Mouse (Mus musculus): ENCODE measurements around the gene Tmbim1. TPM values are rescaled to one million over a fixed set of nuclear protein-coding genes. Genes with fewer than 3 reads are reported as not detected.

The Tmbim1 gene
- polyA plus RNA-seq, 1 experiment from 2014 or later, result 7.5 TPM

- 87% methylated on average over 6 of the region's 6 CpGs for WGBS
- no peak overlapping the region for H3K4me2 ChIP-seq (ENCODE audit: low read depth, low read length)
- H3K27me3 ChIP-seq (ENCODE audit: control insufficient read depth, insufficient read depth, low read length), result no peaks in the 10 kb centered on the region
- H3K27ac ChIP-seq (ENCODE audit: low read depth, low read length), result no peak overlapping the region
- peaks cover 3% of the 10 kb centered on the region; the same call in 1 of the 2 replicates for H3K36me3 ChIP-seq (ENCODE audit: control insufficient read depth, insufficient read depth, low read length)
- H3K9ac ChIP-seq (replicated peaks; ENCODE audit: low read depth, low read length), result no peak overlapping the region
- peaks cover 12% of the 10 kb centered on the region; the same call in 1 of the 2 replicates for H3K4me1 ChIP-seq (ENCODE audit: control insufficient read depth, insufficient read depth, low read length)
- no peak for ATAC-seq (ENCODE audit: low read depth)
- H3K9me3 ChIP-seq (ENCODE audit: control insufficient read depth, low read length), result no peaks in the 10 kb centered on the region
- H3K4me3 ChIP-seq (ENCODE audit: low read depth, low read length), result no peak overlapping the region
These were observed 4.9 kb downstream of the Tmbim1 start for GRCm38 (mm10) chr1:74300347-74301110.

GRCm38 (mm10) chr1:74298996-74299395 lies 6.4 kb downstream of the Tmbim1 start:
- ATAC-seq (ENCODE audit: low read depth), result no peak
- H3K4me2 ChIP-seq (ENCODE audit: low read depth, low read length), result no peak overlapping the region
- H3K9me3 ChIP-seq (ENCODE audit: control insufficient read depth, low read length), result no peaks in the 10 kb centered on the region
- H3K9ac ChIP-seq (replicated peaks; ENCODE audit: low read depth, low read length), result no peak overlapping the region
- H3K36me3 ChIP-seq (ENCODE audit: control insufficient read depth, insufficient read depth, low read length), result peaks cover 3% of the 10 kb centered on the region; the same call in 1 of the 2 replicates
- H3K27me3 ChIP-seq (ENCODE audit: control insufficient read depth, insufficient read depth, low read length), result no peaks in the 10 kb centered on the region
- WGBS, result 76% methylated on average over 5 of the region's 5 CpGs
- no peak overlapping the region for H3K27ac ChIP-seq (ENCODE audit: low read depth, low read length)
- H3K4me3 ChIP-seq (ENCODE audit: low read depth, low read length), result no peak overlapping the region
- H3K4me1 ChIP-seq (ENCODE audit: control insufficient read depth, insufficient read depth, low read length), result peaks cover 16% of the 10 kb centered on the region; the same call in 1 of the 2 replicates

GRCm38 (mm10) chr1:74298157-74298750 lies 7.2 kb downstream of the Tmbim1 start:
- no peak overlapping the region for H3K27ac ChIP-seq (ENCODE audit: low read depth, low read length)
- no peak overlapping the region for H3K4me3 ChIP-seq (ENCODE audit: low read depth, low read length)
- 88% methylated on average over 5 of the region's 5 CpGs for WGBS
- no peak overlapping the region for H3K9ac ChIP-seq (replicated peaks; ENCODE audit: low read depth, low read length)
- no peak for ATAC-seq (ENCODE audit: low read depth)
- no peaks in the 10 kb centered on the region for H3K27me3 ChIP-seq (ENCODE audit: control insufficient read depth, insufficient read depth, low read length)
- peaks cover 10% of the 10 kb centered on the region; the same call in 1 of the 2 replicates for H3K4me1 ChIP-seq (ENCODE audit: control insufficient read depth, insufficient read depth, low read length)
- H3K9me3 ChIP-seq (ENCODE audit: control insufficient read depth, low read length), result no peaks in the 10 kb centered on the region
- H3K4me2 ChIP-seq (ENCODE audit: low read depth, low read length), result no peak overlapping the region
- H3K36me3 ChIP-seq (ENCODE audit: control insufficient read depth, insufficient read depth, low read length), result peaks cover 3% of the 10 kb centered on the region; the same call in 1 of the 2 replicates

- no peak for ATAC-seq (ENCODE audit: low read depth)
- Histone ChIP-seq H3K27me3 (ENCODE audit: control insufficient read depth, insufficient read depth, low read length) (no peaks in the 10 kb centered on the region), H3K9me3 (ENCODE audit: control insufficient read depth, low read length) (no peaks in the 10 kb centered on the region), H3K27ac (ENCODE audit: low read depth, low read length) (peak overlapping the region; percentile 16; the same call in 1 of the 2 replicates), H3K36me3 (ENCODE audit: control insufficient read depth, insufficient read depth, low read length) (peaks cover 3% of the 10 kb centered on the region; the same call in 1 of the 2 replicates), H3K4me2 (ENCODE audit: low read depth, low read length) (no peak overlapping the region), H3K9ac (replicated peaks; ENCODE audit: low read depth, low read length) (no peak overlapping the region), H3K4me3 (ENCODE audit: low read depth, low read length) (no peak overlapping the region), H3K4me1 (ENCODE audit: control insufficient read depth, insufficient read depth, low read length) (peaks cover 10% of the 10 kb centered on the region; the same call in 1 of the 2 replicates)
- 86% methylated on average over 3 of the region's 3 CpGs for WGBS
These were observed 8.2 kb downstream of the Tmbim1 start for GRCm38 (mm10) chr1:74297269-74297668.

- WGBS, result 70% methylated on average over 6 of the region's 6 CpGs
- Histone ChIP-seq H3K9ac (replicated peaks; ENCODE audit: low read depth, low read length) (no peak overlapping the region), H3K4me3 (ENCODE audit: low read depth, low read length) (no peak overlapping the region), H3K9me3 (ENCODE audit: control insufficient read depth, low read length) (no peaks in the 10 kb centered on the region), H3K27me3 (ENCODE audit: control insufficient read depth, insufficient read depth, low read length) (no peaks in the 10 kb centered on the region), H3K4me2 (ENCODE audit: low read depth, low read length) (peak overlapping the region; percentile 22; the same call in 1 of the 2 replicates), H3K36me3 (ENCODE audit: control insufficient read depth, insufficient read depth, low read length) (peaks cover 3% of the 10 kb centered on the region; the same call in 1 of the 2 replicates), H3K27ac (ENCODE audit: low read depth, low read length) (peak overlapping the region; percentile 82), H3K4me1 (ENCODE audit: control insufficient read depth, insufficient read depth, low read length) (peaks cover 10% of the 10 kb centered on the region; the same call in 1 of the 2 replicates)
- ATAC-seq (ENCODE audit: low read depth), result no peak
These were observed 8.9 kb downstream of the Tmbim1 start for GRCm38 (mm10) chr1:74296477-74296876.

- Histone ChIP-seq H3K36me3 (ENCODE audit: control insufficient read depth, insufficient read depth, low read length) (peaks cover 3% of the 10 kb centered on the region; the same call in 1 of the 2 replicates), H3K4me1 (ENCODE audit: control insufficient read depth, insufficient read depth, low read length) (peaks cover 10% of the 10 kb centered on the region; the same call in 1 of the 2 replicates), H3K9me3 (ENCODE audit: control insufficient read depth, low read length) (no peaks in the 10 kb centered on the region), H3K9ac (replicated peaks; ENCODE audit: low read depth, low read length) (0 out of 2 replicates have a peak overlapping the region, but pooled peaks have one; percentile 21), H3K4me2 (ENCODE audit: low read depth, low read length) (peak overlapping the region; percentile 22; the same call in 1 of the 2 replicates), H3K27ac (ENCODE audit: low read depth, low read length) (peak overlapping the region; percentile 82), H3K27me3 (ENCODE audit: control insufficient read depth, insufficient read depth, low read length) (no peaks in the 10 kb centered on the region), H3K4me3 (ENCODE audit: low read depth, low read length) (no peak overlapping the region)
- peak; percentile 88 for ATAC-seq (ENCODE audit: low read depth)
- WGBS, result 16% methylated on average over 9 of the region's 9 CpGs
These were observed 9.8 kb downstream of the Tmbim1 start for GRCm38 (mm10) chr1:74295456-74296171.

- no peak overlapping the region for H3K4me2 ChIP-seq (ENCODE audit: low read depth, low read length)
- H3K4me3 ChIP-seq (ENCODE audit: low read depth, low read length), result no peak overlapping the region
- ATAC-seq (ENCODE audit: low read depth), result 0 out of 2 replicates have a peak, but pooled peaks have one; percentile 18
- 85% methylated on average over 6 of the region's 6 CpGs for WGBS
- H3K36me3 ChIP-seq (ENCODE audit: control insufficient read depth, insufficient read depth, low read length), result peaks cover 3% of the 10 kb centered on the region; the same call in 1 of the 2 replicates
- no peaks in the 10 kb centered on the region for H3K9me3 ChIP-seq (ENCODE audit: control insufficient read depth, low read length)
- no peak overlapping the region for H3K9ac ChIP-seq (replicated peaks; ENCODE audit: low read depth, low read length)
- H3K27me3 ChIP-seq (ENCODE audit: control insufficient read depth, insufficient read depth, low read length), result no peaks in the 10 kb centered on the region
- H3K4me1 ChIP-seq (ENCODE audit: control insufficient read depth, insufficient read depth, low read length), result peaks cover 13% of the 10 kb centered on the region; the same call in 1 of the 2 replicates
- peak overlapping the region; percentile 82 for H3K27ac ChIP-seq (ENCODE audit: low read depth, low read length)
These were observed 10.5 kb downstream of the Tmbim1 start for GRCm38 (mm10) chr1:74294733-74295455.

- no peak for ATAC-seq (ENCODE audit: low read depth)
- Histone ChIP-seq H3K4me2 (ENCODE audit: low read depth, low read length) (no peak overlapping the region), H3K4me1 (ENCODE audit: control insufficient read depth, insufficient read depth, low read length) (peaks cover 13% of the 10 kb centered on the region; the same call in 1 of the 2 replicates), H3K27me3 (ENCODE audit: control insufficient read depth, insufficient read depth, low read length) (no peaks in the 10 kb centered on the region), H3K9ac (replicated peaks; ENCODE audit: low read depth, low read length) (no peak overlapping the region), H3K4me3 (ENCODE audit: low read depth, low read length) (no peak overlapping the region), H3K9me3 (ENCODE audit: control insufficient read depth, low read length) (no peaks in the 10 kb centered on the region), H3K27ac (ENCODE audit: low read depth, low read length) (no peak overlapping the region), H3K36me3 (ENCODE audit: control insufficient read depth, insufficient read depth, low read length) (peaks cover 3% of the 10 kb centered on the region; the same call in 1 of the 2 replicates)
- WGBS, result 88% methylated on average over 3 of the region's 3 CpGs
These were observed 11.3 kb downstream of the Tmbim1 start for GRCm38 (mm10) chr1:74294090-74294643.
